Mouse (Mus musculus): ENCODE data around the gene Dvl1. TPM values are rescaled to one million over a fixed set of nuclear protein-coding genes. Genes with fewer than 3 reads are reported as not detected.

Dvl1 gene
- polyA plus RNA-seq, 1 experiment: 50.2 TPM

DNA sequence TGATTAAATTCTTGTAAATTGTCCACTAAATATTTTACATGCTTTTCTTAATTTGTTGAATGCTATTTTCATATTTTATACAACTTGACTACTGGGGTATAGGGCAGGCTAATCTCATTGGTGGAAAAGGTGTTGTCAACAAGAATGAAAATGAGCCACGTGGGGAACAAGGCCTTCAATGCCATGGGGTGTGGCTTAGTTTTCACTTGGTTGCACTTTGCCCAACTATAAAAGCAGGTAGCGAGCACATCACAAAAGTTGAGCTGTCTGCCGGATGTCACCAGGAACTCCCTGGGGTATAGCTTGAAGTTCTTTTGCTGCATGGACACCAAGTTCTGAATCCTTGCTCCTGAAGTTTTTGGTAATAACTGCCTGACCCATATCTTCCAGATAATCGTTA, 29.7 kb upstream of the Dvl1 start:
- Histone ChIP-seq H3K4me1 (ENCODE audit: control insufficient read depth, insufficient read depth, low read length) (peaks cover 2% of the 10 kb centered on the region), H3K27ac (ENCODE audit: control insufficient read depth, insufficient read depth, low read depth, low read length, poor library complexity) (no peak overlapping the region), H3K4me3 (replicated peaks; ENCODE audit: control insufficient read depth, low read depth, low read length) (no peak overlapping the region)
- WGBS: 83% methylated on average over 4 of the region's 4 CpGs
- no peak for TF ChIP-seq POLR2A (IDR thresholded peaks at IDR 0.05; ENCODE audit: borderline replicate concordance, control insufficient read depth, low read depth, low read length)
- no peak for TF ChIP-seq CTCF (IDR thresholded peaks at IDR 0.05; ENCODE audit: control insufficient read depth, insufficient read depth, low read length)

DNA sequence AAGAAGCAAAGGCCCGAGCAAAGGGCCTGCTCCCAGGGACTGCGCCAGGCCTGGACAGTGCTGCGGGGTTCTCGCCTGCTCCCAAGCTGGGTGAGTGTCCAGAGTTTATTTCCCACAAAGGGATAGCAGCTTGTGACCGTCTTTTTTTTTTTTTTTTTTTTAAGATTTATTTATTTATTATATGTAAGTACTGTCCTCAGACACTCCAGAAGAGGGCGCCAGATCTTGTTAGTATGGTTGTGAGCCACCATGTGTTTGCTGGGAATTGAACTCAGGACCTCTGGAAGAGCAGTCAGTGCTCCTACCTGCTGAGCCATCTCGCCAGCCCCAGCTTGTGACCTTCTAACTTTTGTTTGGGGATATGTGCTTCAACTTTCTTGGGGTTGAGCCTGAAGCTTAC, 26.2 kb upstream of the Dvl1 start:
- no peaks in the 10 kb centered on the region for H3K4me1 ChIP-seq (ENCODE audit: control insufficient read depth, insufficient read depth, low read length)
- no peak for TF ChIP-seq CTCF (IDR thresholded peaks at IDR 0.05; ENCODE audit: control insufficient read depth, insufficient read depth, low read length)
- no peak for TF ChIP-seq POLR2A (IDR thresholded peaks at IDR 0.05; ENCODE audit: borderline replicate concordance, control insufficient read depth, low read depth, low read length)
- 76% methylated on average over 7 of the region's 7 CpGs for WGBS
- no peak overlapping the region for H3K4me3 ChIP-seq (replicated peaks; ENCODE audit: control insufficient read depth, low read depth, low read length)
- H3K27ac ChIP-seq (ENCODE audit: control insufficient read depth, insufficient read depth, low read depth, low read length, poor library complexity): no peak overlapping the region

DNA sequence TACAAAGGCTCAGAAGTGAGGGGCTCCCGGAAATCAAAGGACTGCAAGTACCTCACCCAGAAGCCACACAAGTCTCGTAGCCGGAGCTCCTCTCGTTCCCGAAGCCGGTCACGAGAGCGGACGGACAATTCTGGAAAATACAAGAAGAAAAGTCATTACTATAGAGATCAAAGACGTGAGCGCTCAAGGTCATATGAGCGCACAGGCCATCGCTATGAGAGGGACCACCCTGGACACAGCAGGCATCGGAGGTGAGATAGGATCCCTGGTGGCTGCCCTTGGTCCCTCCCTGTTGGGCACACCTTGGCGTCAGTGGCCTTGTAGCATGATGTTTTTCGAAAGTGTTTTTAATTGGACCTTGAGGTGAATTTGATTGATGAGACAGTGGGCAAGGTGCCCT, 23.8 kb upstream of the Dvl1 start:
- 93% methylated on average over 16 of the region's 16 CpGs for WGBS
- TF ChIP-seq POLR2A (IDR thresholded peaks at IDR 0.05; ENCODE audit: borderline replicate concordance, control insufficient read depth, low read depth, low read length) (no peak), CTCF (IDR thresholded peaks at IDR 0.05; ENCODE audit: control insufficient read depth, insufficient read depth, low read length) (no peak)
- Histone ChIP-seq H3K4me3 (replicated peaks; ENCODE audit: control insufficient read depth, low read depth, low read length) (no peak overlapping the region), H3K4me1 (ENCODE audit: control insufficient read depth, insufficient read depth, low read length) (no peaks in the 10 kb centered on the region), H3K27ac (ENCODE audit: control insufficient read depth, insufficient read depth, low read depth, low read length, poor library complexity) (no peak overlapping the region)

DNA sequence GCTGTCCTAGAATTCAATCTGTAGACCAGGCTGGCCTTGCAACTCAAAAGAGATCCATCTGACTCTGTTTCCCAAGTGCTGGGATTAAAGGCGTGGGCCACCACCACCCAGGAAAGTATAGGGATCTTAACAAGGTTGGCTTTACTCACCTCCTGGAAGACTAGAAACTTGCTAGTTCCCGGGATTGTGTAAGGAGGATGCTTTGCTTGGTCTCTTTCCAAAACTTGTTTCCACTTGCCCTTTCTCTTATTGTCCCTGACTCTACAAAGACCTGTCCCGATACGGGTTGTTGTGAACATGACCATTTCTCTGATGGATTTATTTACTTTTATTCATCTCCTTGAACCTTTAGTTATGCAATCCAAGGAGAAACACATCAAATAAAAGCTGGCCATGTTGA, 17.3 kb upstream of the Dvl1 start:
- H3K4me3 ChIP-seq (replicated peaks; ENCODE audit: control insufficient read depth, low read depth, low read length): no peak overlapping the region
- TF ChIP-seq POLR2A (IDR thresholded peaks at IDR 0.05; ENCODE audit: borderline replicate concordance, control insufficient read depth, low read depth, low read length): no peak
- TF ChIP-seq CTCF (IDR thresholded peaks at IDR 0.05; ENCODE audit: control insufficient read depth, insufficient read depth, low read length): no peak
- WGBS: 97% methylated on average over 4 of the region's 4 CpGs
- no peak overlapping the region for H3K27ac ChIP-seq (ENCODE audit: control insufficient read depth, insufficient read depth, low read depth, low read length, poor library complexity)
- peaks cover 4% of the 10 kb centered on the region for H3K4me1 ChIP-seq (ENCODE audit: control insufficient read depth, insufficient read depth, low read length)

DNA sequence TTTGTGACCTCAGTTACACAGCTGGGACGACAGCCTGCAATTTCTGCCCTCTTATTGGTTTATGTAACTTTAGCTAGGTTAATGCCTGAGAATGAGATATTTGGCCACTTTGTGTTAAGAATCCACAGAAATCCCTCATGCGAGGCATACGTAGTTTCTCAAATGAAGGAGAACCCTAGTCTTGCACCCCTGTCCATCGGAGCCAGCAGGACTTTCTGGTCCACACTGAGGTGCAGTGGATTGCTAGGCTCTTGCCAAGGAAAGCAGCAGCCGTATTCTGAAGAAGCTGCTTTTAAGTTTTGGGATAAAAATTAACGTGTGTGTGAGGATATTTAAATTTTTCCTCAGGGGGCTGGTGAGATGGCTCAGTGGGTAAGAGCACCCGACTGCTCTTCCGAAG, 16.6 kb upstream of the Dvl1 start:
- no peak for TF ChIP-seq POLR2A (IDR thresholded peaks at IDR 0.05; ENCODE audit: borderline replicate concordance, control insufficient read depth, low read depth, low read length)
- no peak for TF ChIP-seq CTCF (IDR thresholded peaks at IDR 0.05; ENCODE audit: control insufficient read depth, insufficient read depth, low read length)
- 42% methylated on average over 8 of the region's 8 CpGs for WGBS
- H3K27ac ChIP-seq (ENCODE audit: control insufficient read depth, insufficient read depth, low read depth, low read length, poor library complexity): no peak overlapping the region
- peaks cover 4% of the 10 kb centered on the region for H3K4me1 ChIP-seq (ENCODE audit: control insufficient read depth, insufficient read depth, low read length)
- H3K4me3 ChIP-seq (replicated peaks; ENCODE audit: control insufficient read depth, low read depth, low read length): peak overlapping the region; percentile 21

DNA sequence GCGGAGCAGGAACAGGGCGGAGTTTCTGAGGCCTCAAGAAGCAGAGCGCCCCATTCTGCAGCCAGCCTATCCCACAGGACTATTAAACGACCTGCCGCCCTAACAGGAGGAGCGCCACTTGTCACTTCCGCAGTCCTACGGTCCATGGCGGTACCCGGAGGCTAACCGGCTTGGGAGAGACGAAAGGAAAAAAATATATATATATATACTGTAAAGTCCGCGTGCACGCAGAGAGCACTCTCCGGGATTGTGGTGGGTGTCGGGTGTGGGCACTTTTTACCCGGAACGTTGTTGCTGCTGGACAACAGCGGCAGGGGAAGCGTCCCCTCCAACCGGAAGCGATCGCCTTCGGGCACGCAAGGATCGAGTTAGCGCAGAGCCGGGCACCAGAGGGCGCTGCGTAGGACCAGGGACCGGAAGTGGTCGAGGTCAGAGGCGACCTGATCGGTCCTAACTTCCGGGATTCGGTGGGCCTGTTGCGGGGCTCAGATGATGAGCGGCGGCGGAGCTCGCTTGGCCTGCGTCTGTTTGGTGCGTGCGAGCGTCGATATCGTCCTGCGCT, 15.9 kb upstream of the Dvl1 start, which contains the start of gene Aurkaip1:
Aurkaip1 (plus strand) TSS at position 68 of the 562 bp plus-strand sequence.
- Histone ChIP-seq H3K27ac (ENCODE audit: control insufficient read depth, insufficient read depth, low read depth, low read length, poor library complexity) (peak within 1 kb of the TSS; percentile 91), H3K4me1 (ENCODE audit: control insufficient read depth, insufficient read depth, low read length) (peaks cover 4% of the 10 kb centered on the region), H3K4me3 (replicated peaks; ENCODE audit: control insufficient read depth, low read depth, low read length) (peak within 1 kb of the TSS; percentile 96)
- under 1% methylated on average over 49 of the region's 49 CpGs for WGBS
- TF ChIP-seq POLR2A (IDR thresholded peaks at IDR 0.05; ENCODE audit: borderline replicate concordance, control insufficient read depth, low read depth, low read length) (peak; percentile 79; the same call in 1 of the 2 replicates), CTCF (IDR thresholded peaks at IDR 0.05; ENCODE audit: control insufficient read depth, insufficient read depth, low read length) (peak; percentile 93)

DNA sequence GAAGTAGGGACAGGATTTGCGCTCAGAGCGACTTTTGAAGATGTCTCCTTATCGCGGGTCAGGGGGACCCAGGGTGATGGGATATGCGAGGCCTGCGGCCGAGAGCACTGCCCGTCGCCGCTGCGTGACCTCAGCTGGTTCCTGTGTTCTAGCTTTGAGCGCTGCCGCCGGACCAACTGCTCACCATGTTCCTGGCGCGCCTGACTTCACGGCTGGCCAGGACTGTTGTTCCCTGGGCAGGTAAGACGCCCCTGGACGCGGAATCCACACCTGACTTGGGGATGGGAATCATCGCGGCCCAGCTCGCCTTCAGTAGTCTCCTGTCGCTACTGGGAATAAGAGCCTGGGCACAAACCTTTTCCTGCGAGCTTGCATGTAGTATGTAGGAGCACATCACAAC, 15.4 kb upstream of the Dvl1 start:
- Histone ChIP-seq H3K4me3 (replicated peaks; ENCODE audit: control insufficient read depth, low read depth, low read length) (peak overlapping the region; percentile 96), H3K4me1 (ENCODE audit: control insufficient read depth, insufficient read depth, low read length) (peaks cover 4% of the 10 kb centered on the region), H3K27ac (ENCODE audit: control insufficient read depth, insufficient read depth, low read depth, low read length, poor library complexity) (peak overlapping the region; percentile 91)
- TF ChIP-seq POLR2A (IDR thresholded peaks at IDR 0.05; ENCODE audit: borderline replicate concordance, control insufficient read depth, low read depth, low read length) (no peak), CTCF (IDR thresholded peaks at IDR 0.05; ENCODE audit: control insufficient read depth, insufficient read depth, low read length) (no peak)
- under 1% methylated on average over 25 of the region's 25 CpGs for WGBS

DNA sequence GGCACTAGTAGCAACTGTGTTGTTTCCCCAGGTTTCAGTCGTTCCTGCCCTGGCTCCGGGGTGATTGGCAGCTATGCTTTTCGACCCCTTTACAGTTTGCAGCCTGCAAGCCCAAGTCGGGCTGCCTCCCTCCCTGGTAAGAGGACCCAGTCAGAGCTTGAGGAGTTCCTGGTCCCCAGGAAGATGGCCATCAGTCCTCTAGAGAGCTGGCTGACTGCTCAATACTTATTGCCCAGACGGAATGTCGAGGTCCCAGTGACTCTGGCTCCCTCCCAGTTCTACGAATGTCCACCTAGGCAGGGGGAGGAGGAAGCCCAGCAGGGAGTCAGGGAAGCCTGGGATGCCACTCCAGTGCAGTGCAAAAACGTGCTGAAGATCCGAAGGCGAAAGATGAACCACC, 14.9 kb upstream of the Dvl1 start:
- TF ChIP-seq POLR2A (IDR thresholded peaks at IDR 0.05; ENCODE audit: borderline replicate concordance, control insufficient read depth, low read depth, low read length) (no peak), CTCF (IDR thresholded peaks at IDR 0.05; ENCODE audit: control insufficient read depth, insufficient read depth, low read length) (no peak)
- H3K4me1 ChIP-seq (ENCODE audit: control insufficient read depth, insufficient read depth, low read length): peaks cover 4% of the 10 kb centered on the region
- peak overlapping the region; percentile 91; the same call in 1 of the 2 replicates for H3K27ac ChIP-seq (ENCODE audit: control insufficient read depth, insufficient read depth, low read depth, low read length, poor library complexity)
- H3K4me3 ChIP-seq (replicated peaks; ENCODE audit: control insufficient read depth, low read depth, low read length): peak overlapping the region; percentile 96
- WGBS: 49% methylated on average over 10 of the region's 10 CpGs

DNA sequence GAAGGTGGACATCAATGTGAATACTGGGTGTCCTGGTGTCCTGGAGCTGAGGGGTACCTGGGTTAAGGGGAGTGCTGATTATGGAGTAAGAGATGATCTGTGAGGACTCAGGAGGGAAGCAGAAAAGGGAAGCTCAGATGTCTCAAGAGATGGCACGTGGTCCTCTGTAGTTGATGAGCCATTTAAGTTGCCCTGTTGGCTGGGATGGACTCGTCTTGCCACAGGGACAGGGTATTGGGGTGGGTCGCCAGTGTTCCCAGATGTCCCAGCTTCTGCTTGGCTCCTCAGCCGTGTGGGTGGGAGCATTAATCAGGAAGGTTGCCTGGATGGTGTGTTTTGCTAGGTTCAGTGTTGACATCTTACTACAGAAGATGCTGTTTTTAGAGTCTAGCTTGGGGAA, 14.0 kb upstream of the Dvl1 start:
- H3K27ac ChIP-seq (ENCODE audit: control insufficient read depth, insufficient read depth, low read depth, low read length, poor library complexity): peak overlapping the region; percentile 34; the same call in 1 of the 2 replicates
- H3K4me1 ChIP-seq (ENCODE audit: control insufficient read depth, insufficient read depth, low read length): peaks cover 6% of the 10 kb centered on the region
- peak overlapping the region; percentile 24 for H3K4me3 ChIP-seq (replicated peaks; ENCODE audit: control insufficient read depth, low read depth, low read length)
- WGBS: 51% methylated on average over 4 of the region's 4 CpGs
- TF ChIP-seq POLR2A (IDR thresholded peaks at IDR 0.05; ENCODE audit: borderline replicate concordance, control insufficient read depth, low read depth, low read length) (no peak), CTCF (IDR thresholded peaks at IDR 0.05; ENCODE audit: control insufficient read depth, insufficient read depth, low read length) (no peak)

Measured in bone marrow, adult 2 months (tissue).